Mouse (Mus musculus) midbrain, embryonic 15.5 days (tissue): ENCODE measurements around the gene Gm20388. TPM values are rescaled to one million over a fixed set of nuclear protein-coding genes. Genes with fewer than 3 reads are reported as not detected.

Experiments used
- ATAC-seq: fragments of 200-750 bp; cut with Nextera tagmentation; replicated peaks from 2 replicates; pipeline ENCODE4 v1.8.0; 2017; ENCODE audit warnings: moderate TSS enrichment
- H3K27ac ChIP-seq: fragments of 300-500 bp; sonication (generic); 2 replicates; pipeline ENCODE4 v1.5.1; 2015; ENCODE audit warnings: mild to moderate bottlenecking, inconsistent platforms
- H3K27me3 ChIP-seq: fragments of 300-500 bp; sonication (generic); replicated peaks from 2 replicates; pipeline ENCODE4 v1.6.1; 2015; ENCODE audit warnings: inconsistent platforms
- H3K36me3 ChIP-seq: fragments of 300-500 bp; sonication (generic); replicated peaks from 2 replicates; pipeline ENCODE4 v1.6.1; 2015; ENCODE audit warnings: inconsistent platforms
- H3K4me1 ChIP-seq: fragments of 300-500 bp; sonication (generic); 2 replicates; pipeline ENCODE4 v1.6.1; 2015; ENCODE audit warnings: inconsistent platforms
- H3K4me2 ChIP-seq: fragments of 300-500 bp; sonication (generic); 2 replicates; pipeline ENCODE4 v1.6.1; 2015; ENCODE audit warnings: inconsistent platforms, mild to moderate bottlenecking, moderate library complexity
- H3K4me3 ChIP-seq: fragments of 300-500 bp; sonication (generic); 2 replicates; pipeline ENCODE4 v1.5.1; 2015; ENCODE audit warnings: mild to moderate bottlenecking, inconsistent platforms
- H3K9ac ChIP-seq: fragments of 300-500 bp; sonication (generic); 2 replicates; pipeline ENCODE4 v1.6.1; 2015; ENCODE audit warnings: mild to moderate bottlenecking, inconsistent platforms
- H3K9me3 ChIP-seq: fragments of 300-500 bp; sonication (generic); 2 replicates; pipeline ENCODE4 v1.6.1; 2016; ENCODE audit warnings: inconsistent platforms
- WGBS: fragments of 180-500 bp; shearing (Covaris S2); methylation state at CpG from one replicate; pipeline ENCODE4 v1.1.7; 2015; ENCODE audit warnings: mixed read lengths; 5-methylcytosine and 5-hydroxymethylcytosine counted together
- polyA plus RNA-seq: library from polyadenylated mRNA; unstranded; fragments of >200 nt; fragmentation: Nextera tagmentation; extraction: Ambion mirVana; gene quantifications from 2 replicates; pipeline ENCODE4 v1.2.1, GENCODE M21; 2015

The Gm20388 gene
- polyA plus RNA-seq, 1 experiment from 2014 or later, result 5.6 TPM

DNA sequence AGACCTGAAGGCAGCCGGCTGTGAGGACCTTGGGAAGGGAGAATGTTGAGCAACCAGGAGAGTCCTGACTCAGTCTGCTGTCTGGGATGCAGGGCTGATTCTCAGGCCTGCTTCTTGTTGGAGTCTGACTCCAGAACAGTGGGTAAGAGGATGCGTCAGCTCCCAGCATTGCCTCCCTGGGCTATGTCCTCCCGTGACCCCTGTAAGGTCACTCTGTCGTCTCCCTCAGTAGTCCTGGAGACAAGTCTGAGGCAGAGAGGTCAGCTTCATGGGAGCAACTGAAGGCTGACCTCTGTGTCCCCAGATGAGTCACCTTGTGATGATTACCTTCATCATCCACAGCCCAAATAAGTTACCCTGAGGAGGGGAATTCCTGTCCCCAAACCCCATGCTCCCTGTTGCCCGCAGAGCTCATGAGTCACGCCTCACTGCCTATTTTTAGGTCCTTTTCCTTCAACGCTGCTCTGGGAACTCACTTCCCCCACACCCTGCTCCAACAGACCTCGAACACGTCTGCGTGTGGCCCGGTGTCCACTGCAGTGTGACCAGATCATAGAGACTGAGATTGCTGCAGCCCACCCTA lies 2234.2 kb downstream of the Gm20388 start:
- H3K9ac ChIP-seq, result no peak overlapping the region
- ATAC-seq, result no peak
- no peak overlapping the region for H3K27ac ChIP-seq
- H3K27me3 ChIP-seq, result no peaks in the 10 kb centered on the region
- H3K36me3 ChIP-seq, result no peaks in the 10 kb centered on the region
- no peaks in the 10 kb centered on the region for H3K4me1 ChIP-seq
- no peak overlapping the region for H3K4me2 ChIP-seq
- WGBS, result 64% methylated on average over 11 of the region's 11 CpGs
- H3K9me3 ChIP-seq, result no peaks in the 10 kb centered on the region
- no peak overlapping the region for H3K4me3 ChIP-seq

DNA sequence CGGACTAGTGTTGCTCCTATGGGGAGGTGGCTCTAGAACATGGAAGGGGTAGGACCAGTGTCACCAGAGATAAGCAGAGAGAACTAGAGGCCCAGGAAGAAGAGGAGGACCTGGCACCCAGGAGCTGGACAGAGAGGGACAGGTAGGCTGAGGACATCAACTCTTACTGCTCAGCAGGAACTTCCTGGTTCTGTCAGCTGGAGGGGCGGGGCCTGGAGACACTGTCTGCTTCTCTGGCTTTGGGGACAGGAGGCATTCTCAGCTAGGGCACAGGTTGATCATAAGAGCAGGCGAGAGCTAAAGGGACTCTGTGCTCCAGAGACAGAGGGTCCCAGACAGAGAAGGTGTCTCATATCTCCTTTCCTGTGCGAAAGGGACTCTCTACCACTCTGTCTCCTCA lies 2238.4 kb downstream of the Gm20388 start:
- H3K27me3 ChIP-seq, result no peaks in the 10 kb centered on the region
- H3K27ac ChIP-seq, result no peak overlapping the region
- H3K4me1 ChIP-seq, result no peaks in the 10 kb centered on the region
- no peak for ATAC-seq
- H3K9me3 ChIP-seq, result no peaks in the 10 kb centered on the region
- H3K4me2 ChIP-seq, result no peak overlapping the region
- H3K9ac ChIP-seq, result no peak overlapping the region
- WGBS, result 79% methylated on average over 4 of the region's 4 CpGs
- no peaks in the 10 kb centered on the region for H3K36me3 ChIP-seq
- H3K4me3 ChIP-seq, result no peak overlapping the region

DNA sequence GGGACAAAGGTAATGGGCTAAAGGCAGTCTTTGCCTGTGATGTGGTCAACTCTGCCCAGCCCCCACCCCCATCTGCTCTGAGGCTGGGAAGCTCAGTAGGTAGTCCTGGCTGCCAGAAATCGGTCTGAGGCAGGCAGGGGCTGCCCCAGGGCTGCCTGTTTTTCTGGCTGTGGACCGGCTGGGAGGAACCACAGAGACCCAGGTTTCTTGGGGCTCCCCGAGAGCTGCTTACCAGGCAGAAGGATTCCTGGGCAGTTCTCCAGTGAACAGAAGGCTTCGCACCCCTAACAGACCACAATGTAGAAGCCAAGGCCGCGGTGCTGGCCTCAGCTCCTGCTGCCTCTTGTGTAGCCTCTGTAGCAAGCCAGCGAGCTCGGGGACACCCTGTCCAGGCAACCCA lies 2239.0 kb downstream of the Gm20388 start:
- H3K9ac ChIP-seq, result no peak overlapping the region
- H3K27me3 ChIP-seq, result no peaks in the 10 kb centered on the region
- no peak for ATAC-seq
- no peaks in the 10 kb centered on the region for H3K4me1 ChIP-seq
- H3K36me3 ChIP-seq, result no peaks in the 10 kb centered on the region
- H3K9me3 ChIP-seq, result no peaks in the 10 kb centered on the region
- H3K4me2 ChIP-seq, result no peak overlapping the region
- H3K27ac ChIP-seq, result no peak overlapping the region
- 84% methylated on average over 8 of the region's 8 CpGs for WGBS
- H3K4me3 ChIP-seq, result no peak overlapping the region

DNA sequence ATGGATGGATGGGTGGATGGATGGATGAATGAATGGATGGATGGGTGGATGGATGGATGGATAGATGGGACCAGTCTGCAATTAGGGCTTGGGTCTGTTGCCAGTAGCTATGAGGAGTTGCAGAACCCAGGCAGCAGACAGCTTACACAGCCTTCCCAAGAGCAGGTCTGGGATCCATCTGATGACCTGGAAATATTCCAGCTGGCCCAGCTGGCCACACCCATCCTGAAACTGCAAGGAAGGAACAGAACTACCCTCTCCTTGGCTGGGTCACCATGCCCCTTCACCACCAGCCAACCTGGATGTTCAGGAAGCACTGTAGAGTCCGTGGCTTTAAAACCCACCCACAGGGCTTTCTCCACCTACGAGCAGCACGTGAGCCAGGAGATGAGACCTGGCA lies 2240.9 kb downstream of the Gm20388 start:
- H3K9me3 ChIP-seq, result no peaks in the 10 kb centered on the region
- ATAC-seq, result no peak
- no peaks in the 10 kb centered on the region for H3K4me1 ChIP-seq
- no peak overlapping the region for H3K9ac ChIP-seq
- WGBS, result 89% methylated on average over 3 of the region's 3 CpGs
- no peak overlapping the region for H3K4me2 ChIP-seq
- no peaks in the 10 kb centered on the region for H3K36me3 ChIP-seq
- H3K27ac ChIP-seq, result no peak overlapping the region
- H3K4me3 ChIP-seq, result no peak overlapping the region
- H3K27me3 ChIP-seq, result no peaks in the 10 kb centered on the region

DNA sequence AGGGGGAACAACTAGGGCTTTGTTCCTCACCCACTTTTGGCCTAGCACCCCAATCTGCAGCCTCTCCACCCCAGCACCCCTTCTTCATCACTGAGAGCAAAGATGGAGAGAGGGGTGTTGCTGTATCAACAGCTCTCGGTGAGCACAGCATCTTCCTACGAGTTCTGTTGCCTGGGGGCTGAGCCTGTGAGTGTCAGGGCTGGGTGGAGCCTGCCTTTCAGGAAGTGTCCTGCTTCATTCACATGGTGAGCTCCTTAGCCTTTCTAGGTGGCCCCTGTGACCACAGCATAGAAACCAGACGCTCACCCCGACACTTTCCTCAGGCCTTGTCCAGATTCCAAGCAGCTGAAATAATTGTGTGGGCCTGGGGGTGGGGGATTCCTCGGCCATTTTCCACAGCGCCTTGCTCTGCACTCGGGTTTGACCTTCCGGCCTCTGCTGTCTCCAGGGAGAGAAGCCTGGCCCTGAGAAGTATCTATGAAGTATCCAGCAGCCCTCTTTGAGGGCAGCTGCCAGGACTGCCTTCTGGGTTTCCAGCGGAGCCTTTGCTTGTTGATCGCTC lies 2244.5 kb downstream of the Gm20388 start:
- Histone ChIP-seq H3K9ac (no peak overlapping the region), H3K4me2 (no peak overlapping the region), H3K27ac (no peak overlapping the region), H3K9me3 (no peaks in the 10 kb centered on the region), H3K27me3 (no peaks in the 10 kb centered on the region), H3K4me3 (no peak overlapping the region), H3K4me1 (no peaks in the 10 kb centered on the region), H3K36me3 (no peaks in the 10 kb centered on the region)
- no peak for ATAC-seq
- 27% methylated on average over 10 of the region's 10 CpGs for WGBS

DNA sequence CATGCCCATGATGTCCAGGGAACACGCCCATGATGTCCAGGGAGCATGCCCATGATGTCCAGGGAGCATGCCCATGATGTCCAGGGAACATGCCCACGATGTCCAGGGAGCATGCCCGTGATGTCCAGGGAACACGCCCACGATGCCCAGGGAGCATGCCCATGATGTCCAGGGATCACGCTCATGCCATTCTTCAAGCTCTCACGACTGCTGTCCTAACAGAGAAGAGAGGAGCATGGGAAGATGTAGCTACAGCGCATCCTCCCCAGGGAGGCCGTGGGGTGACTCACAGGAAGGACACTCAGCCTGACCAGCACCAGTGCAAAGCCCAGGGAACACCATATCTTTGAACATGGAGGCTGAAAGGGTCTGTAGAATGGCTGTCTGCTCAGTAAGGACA lies 2245.3 kb downstream of the Gm20388 start:
- no peaks in the 10 kb centered on the region for H3K9me3 ChIP-seq
- no peak overlapping the region for H3K4me2 ChIP-seq
- H3K27ac ChIP-seq, result no peak overlapping the region
- H3K9ac ChIP-seq, result no peak overlapping the region
- no peaks in the 10 kb centered on the region for H3K36me3 ChIP-seq
- ATAC-seq, result no peak
- no peaks in the 10 kb centered on the region for H3K27me3 ChIP-seq
- H3K4me3 ChIP-seq, result no peak overlapping the region
- 89% methylated on average over 9 of the region's 9 CpGs for WGBS
- no peaks in the 10 kb centered on the region for H3K4me1 ChIP-seq

DNA sequence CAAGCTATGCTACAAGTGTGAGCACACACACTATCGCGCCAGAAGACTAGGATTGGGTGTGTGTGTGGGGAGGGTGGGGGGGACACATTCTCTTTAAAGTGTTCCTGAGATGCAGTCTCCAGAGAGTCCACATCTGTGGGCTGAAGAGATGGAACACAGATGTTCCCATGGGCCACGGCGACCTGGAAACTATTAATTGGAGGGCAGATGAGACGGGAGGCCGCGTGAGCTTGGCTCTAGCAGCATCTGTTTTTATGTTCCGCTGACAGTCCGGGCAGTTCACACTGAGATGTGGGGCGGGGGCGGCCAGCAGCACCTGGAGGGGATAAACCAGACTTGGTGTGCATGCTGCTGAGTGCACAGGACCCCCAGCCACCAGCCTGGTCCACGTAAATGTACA lies 2247.0 kb downstream of the Gm20388 start:
- Histone ChIP-seq H3K27me3 (no peaks in the 10 kb centered on the region), H3K4me1 (no peaks in the 10 kb centered on the region), H3K4me3 (no peak overlapping the region), H3K27ac (no peak overlapping the region), H3K9ac (no peak overlapping the region), H3K9me3 (no peaks in the 10 kb centered on the region), H3K4me2 (no peak overlapping the region), H3K36me3 (no peaks in the 10 kb centered on the region)
- ATAC-seq, result no peak
- WGBS, result 84% methylated on average over 12 of the region's 12 CpGs

DNA sequence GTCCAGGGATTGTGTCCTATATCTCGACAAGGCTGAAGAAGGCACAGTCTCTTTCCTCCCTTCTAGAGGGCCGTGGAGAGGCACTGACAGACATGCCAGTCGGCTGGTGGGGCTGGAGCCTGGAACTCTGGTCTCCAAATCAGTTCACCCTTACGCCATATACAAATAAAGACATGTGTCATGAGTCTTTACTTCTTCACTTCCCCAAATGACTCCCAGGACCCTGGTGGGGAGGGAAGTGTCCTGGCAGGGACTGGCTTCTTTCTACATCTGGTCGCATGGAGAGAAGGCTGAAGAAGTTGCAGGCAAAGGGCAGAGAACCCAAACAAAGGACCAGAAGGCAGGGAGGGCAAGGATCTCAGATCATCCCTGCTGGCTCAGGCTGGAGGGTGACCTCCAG lies 2249.5 kb downstream of the Gm20388 start:
- WGBS, result 81% methylated on average over 5 of the region's 5 CpGs
- no peak for ATAC-seq

DNA sequence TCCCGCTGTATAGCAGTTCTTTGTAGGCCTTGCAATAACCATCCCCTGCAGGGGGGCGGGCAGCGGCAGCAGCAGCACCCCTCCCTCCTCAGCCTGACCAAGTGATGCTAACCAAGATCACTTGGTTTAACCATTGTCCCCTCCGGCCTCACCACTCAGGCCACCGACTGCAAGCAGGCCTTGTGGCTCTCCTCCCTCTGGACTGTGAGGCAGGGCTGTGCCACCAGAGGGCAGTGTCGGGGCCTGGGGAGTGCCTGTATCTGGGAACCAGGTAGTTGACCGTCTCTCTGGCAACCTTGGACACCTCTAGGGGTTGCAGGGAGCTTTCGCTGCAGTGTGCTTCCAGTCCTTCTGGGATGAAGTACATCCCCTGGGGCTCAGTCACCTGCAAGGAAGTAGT lies 2252.4 kb downstream of the Gm20388 start:
- no peaks in the 10 kb centered on the region for H3K4me1 ChIP-seq
- WGBS, result 32% methylated on average over 8 of the region's 8 CpGs
- H3K36me3 ChIP-seq, result no peaks in the 10 kb centered on the region
- no peak overlapping the region for H3K4me3 ChIP-seq
- no peak for ATAC-seq
- H3K4me2 ChIP-seq, result no peak overlapping the region
- no peaks in the 10 kb centered on the region for H3K9me3 ChIP-seq
- no peak overlapping the region for H3K9ac ChIP-seq
- H3K27me3 ChIP-seq, result no peaks in the 10 kb centered on the region
- no peak overlapping the region for H3K27ac ChIP-seq

More for the DNA sequence above, 2249.5 kb downstream of the Gm20388 start:
- H3K36me3 ChIP-seq, result no peaks in the 10 kb centered on the region
- H3K27ac ChIP-seq, result no peak overlapping the region
- H3K4me3 ChIP-seq, result no peak overlapping the region
- H3K9me3 ChIP-seq, result no peaks in the 10 kb centered on the region
- H3K9ac ChIP-seq, result no peak overlapping the region
- no peaks in the 10 kb centered on the region for H3K4me1 ChIP-seq
- H3K4me2 ChIP-seq, result no peak overlapping the region
- no peaks in the 10 kb centered on the region for H3K27me3 ChIP-seq

DNA sequence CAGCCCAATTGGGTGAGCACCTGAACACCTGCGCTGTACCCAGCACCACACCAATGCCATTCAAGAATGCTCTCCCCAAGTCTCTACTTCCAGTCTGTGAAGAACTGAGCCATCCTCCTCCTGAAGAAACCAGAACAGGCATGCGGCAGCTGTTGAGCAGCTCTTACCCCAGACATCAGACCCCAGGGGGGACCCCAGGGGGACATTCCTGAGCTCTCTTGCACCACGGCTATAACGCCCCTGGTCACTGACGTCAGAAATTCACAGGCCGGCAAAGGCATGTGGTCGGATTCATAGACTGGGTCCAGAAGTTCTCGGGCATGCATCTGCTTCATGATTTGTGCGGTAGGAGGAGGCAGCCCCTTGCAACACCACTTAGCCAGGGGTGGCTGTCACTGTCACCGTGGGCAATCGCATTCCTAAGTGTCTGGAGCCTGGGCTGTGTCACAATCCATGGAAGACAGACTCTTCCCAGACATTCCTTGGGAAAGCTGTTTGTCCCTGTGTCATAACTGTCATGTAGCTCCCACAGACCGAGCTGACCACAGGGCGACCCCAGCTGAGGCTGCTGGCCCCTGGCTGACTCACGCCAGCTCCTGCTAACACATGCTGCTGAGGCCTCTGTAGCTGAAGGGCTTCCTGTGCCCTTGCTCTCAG lies 2256.7 kb downstream of the Gm20388 start:
- no peak for ATAC-seq
- Histone ChIP-seq H3K27ac (no peak overlapping the region), H3K9me3 (no peaks in the 10 kb centered on the region), H3K9ac (no peak overlapping the region), H3K4me3 (no peak overlapping the region), H3K4me1 (no peaks in the 10 kb centered on the region), H3K27me3 (no peaks in the 10 kb centered on the region), H3K4me2 (no peak overlapping the region), H3K36me3 (no peaks in the 10 kb centered on the region)
- 78% methylated on average over 14 of the region's 14 CpGs for WGBS

DNA sequence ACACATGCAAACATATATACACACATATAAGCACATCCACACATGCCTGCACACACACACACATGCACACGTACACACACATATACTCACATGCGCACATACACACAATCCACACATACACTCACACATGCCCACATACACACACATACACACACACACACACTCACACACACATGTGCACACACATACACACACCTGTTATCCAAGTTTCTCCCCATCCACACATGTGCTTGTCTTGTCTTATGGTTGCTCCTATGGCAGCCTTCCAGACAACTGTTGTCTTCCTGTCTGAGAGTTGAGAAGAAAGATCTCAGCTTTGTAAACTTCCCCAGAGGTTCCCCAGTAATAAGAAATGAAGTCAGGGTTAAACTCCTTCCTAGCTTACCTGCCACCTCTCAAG lies 2258.8 kb downstream of the Gm20388 start:
- H3K4me2 ChIP-seq, result no peak overlapping the region
- WGBS, result 100% methylated on average over 2 of the region's 2 CpGs
- H3K9me3 ChIP-seq, result no peaks in the 10 kb centered on the region
- H3K36me3 ChIP-seq, result no peaks in the 10 kb centered on the region
- H3K27me3 ChIP-seq, result no peaks in the 10 kb centered on the region
- H3K9ac ChIP-seq, result no peak overlapping the region
- H3K27ac ChIP-seq, result no peak overlapping the region
- H3K4me1 ChIP-seq, result no peaks in the 10 kb centered on the region
- H3K4me3 ChIP-seq, result no peak overlapping the region
- ATAC-seq, result no peak

DNA sequence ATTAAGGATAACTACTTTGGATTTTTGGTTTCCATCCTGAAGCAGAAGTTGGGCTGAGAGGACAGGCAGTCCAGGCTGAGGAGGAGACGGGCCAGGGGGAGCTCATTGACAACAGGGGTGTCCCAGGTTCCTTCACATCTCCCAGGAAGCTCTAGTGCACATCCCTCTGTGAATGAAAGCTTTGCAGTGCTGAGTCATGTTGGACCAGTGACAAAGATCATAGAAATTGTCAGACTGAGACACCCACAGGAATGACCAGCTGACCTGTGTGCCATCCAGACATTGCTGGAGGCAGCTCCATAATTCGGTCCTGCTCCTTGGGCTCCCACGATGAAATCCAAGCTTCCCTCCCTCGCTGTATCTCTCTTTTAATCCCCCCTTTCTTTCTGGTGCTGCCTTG lies 2261.2 kb downstream of the Gm20388 start:
- Histone ChIP-seq H3K4me2 (no peak overlapping the region), H3K36me3 (no peaks in the 10 kb centered on the region), H3K4me3 (no peak overlapping the region), H3K9ac (no peak overlapping the region), H3K4me1 (no peaks in the 10 kb centered on the region), H3K27me3 (no peaks in the 10 kb centered on the region), H3K9me3 (no peaks in the 10 kb centered on the region), H3K27ac (no peak overlapping the region)
- ATAC-seq, result no peak
- 81% methylated on average over 4 of the region's 4 CpGs for WGBS
